Mouse (Mus musculus) heart, postnatal 4 days (tissue): ENCODE data around the gene Olfml1. TPM values are rescaled to one million over a fixed set of nuclear protein-coding genes. Genes with fewer than 3 reads are reported as not detected.

Experiments used
- DNase-seq: peaks from one replicate; pipeline ENCODE4 v3.0.0; 2021
- total RNA-seq, 2 experiments: library from RNA; stranded (reverse); gene quantifications; 2 replicates each; pipeline ENCODE4 v1.2.3; 2021

The Olfml1 gene
- total RNA-seq, result 1 to 10 TPM; 7.8 to 8.4 TPM

GRCm38 (mm10) chr7:107567261-107567671, at the start of gene Olfml1:
TSS of gene Olfml1 (plus strand) at chr7:107567446.
- DNase-seq, result peak; percentile 46

GRCm38 (mm10) chr7:107519256-107520025, 47.8 kb upstream of the Olfml1 start:
- DNase-seq, result no peak

- no peak for DNase-seq
Observed at GRCm38 (mm10) chr7:107521411-107521810, 45.8 kb upstream of the Olfml1 start.

- DNase-seq, result peak; percentile 25
Observed at GRCm38 (mm10) chr7:107526299-107526698, 40.9 kb upstream of the Olfml1 start.

GRCm38 (mm10) chr7:107528169-107528772, 39.0 kb upstream of the Olfml1 start:
- no peak for DNase-seq

GRCm38 (mm10) chr7:107529364-107529763, 37.9 kb upstream of the Olfml1 start:
- no peak for DNase-seq

- no peak for DNase-seq
Observed at GRCm38 (mm10) chr7:107535311-107535710, 31.9 kb upstream of the Olfml1 start.

- DNase-seq, result no peak
Observed at GRCm38 (mm10) chr7:107536516-107536915, 30.7 kb upstream of the Olfml1 start.

- no peak for DNase-seq
Observed at GRCm38 (mm10) chr7:107540034-107540433, 27.2 kb upstream of the Olfml1 start.

GRCm38 (mm10) chr7:107545011-107545410, 22.2 kb upstream of the Olfml1 start:
- no peak for DNase-seq

- no peak for DNase-seq
Observed at GRCm38 (mm10) chr7:107547872-107548271, 19.4 kb upstream of the Olfml1 start.

- no peak for DNase-seq
Observed at GRCm38 (mm10) chr7:107553461-107553860, 13.8 kb upstream of the Olfml1 start.

- DNase-seq, result no peak
Observed at GRCm38 (mm10) chr7:107555906-107556305, 11.3 kb upstream of the Olfml1 start.

- no peak for DNase-seq
Observed at GRCm38 (mm10) chr7:107560675-107561074, 6.6 kb upstream of the Olfml1 start.

- DNase-seq, result no peak
Observed at GRCm38 (mm10) chr7:107561584-107561983, 5.7 kb upstream of the Olfml1 start.

GRCm38 (mm10) chr7:107563727-107564126, 3.5 kb upstream of the Olfml1 start:
- no peak for DNase-seq

GRCm38 (mm10) chr7:107567674-107568073, 428 bp downstream of the Olfml1 start:
- no peak for DNase-seq

- no peak for DNase-seq
Observed at GRCm38 (mm10) chr7:107568971-107569370, 1.7 kb downstream of the Olfml1 start.

GRCm38 (mm10) chr7:107573856-107574255, 6.6 kb downstream of the Olfml1 start:
- DNase-seq, result no peak

- no peak for DNase-seq
Observed at GRCm38 (mm10) chr7:107574276-107574675, 7.0 kb downstream of the Olfml1 start.

GRCm38 (mm10) chr7:107592641-107593040, 25.4 kb downstream of the Olfml1 start:
- peak; percentile 38 for DNase-seq

GRCm38 (mm10) chr7:107593904-107594303, 26.7 kb downstream of the Olfml1 start:
- DNase-seq, result no peak

GRCm38 (mm10) chr7:107594325-107594856, 27.1 kb downstream of the Olfml1 start:
- peak; percentile 52 for DNase-seq
